ENCODE assay signal across 10 mouse cellular contexts in genomic region chr9:80333466-80333865, GRCm38 (mm10).
DNase-seq lines count a peak whose midpoint lies in the region; ATAC-seq and TF ChIP-seq lines count a peak whose summit lies in the region.
"Had no signal": no experiment of that assay in that cellular context is flagged by ENCODE, and none has a peak within 500 bp of the region (broad histone marks: within the 10 kb centered on the region; RNA-seq: fewer than 3 reads in every experiment).

No protein-coding gene starts in this region.

- TF ChIP-seq CTCF in forebrain, postnatal 0 days (IDR thresholded peaks at IDR 0.05; ENCODE audit: low read depth): no peak
- TF ChIP-seq CTCF in layer of hippocampus, adult 2 months (conservative IDR thresholded peaks at IDR 0.05): no peak
- no peak for TF ChIP-seq CTCF in brain, embryonic 14.5 days (IDR thresholded peaks at IDR 0.05; ENCODE audit: borderline replicate concordance, extremely low read depth, insufficient read depth, insufficient read length)

- H3K9ac ChIP-seq in forebrain, postnatal 0 days: no peak overlapping the region
- H3K9ac ChIP-seq in forebrain, embryonic 16.5 days (replicated peaks; ENCODE audit: low read depth, low read length): no peak overlapping the region
- no peak overlapping the region for H3K9ac ChIP-seq in limb, embryonic 13.5 days

- H3K27me3 ChIP-seq in forebrain, postnatal 0 days (ENCODE audit: insufficient read depth, low read length): no peaks in the 10 kb centered on the region
- H3K27me3 ChIP-seq in forebrain, embryonic 16.5 days (replicated peaks; ENCODE audit: control insufficient read depth, insufficient read depth, low read length): no peaks in the 10 kb centered on the region
- 0 out of 2 replicates have a peak, but pooled peaks cover 2% of the 10 kb centered on the region for H3K27me3 ChIP-seq in limb, embryonic 13.5 days

- 23% methylated on average over 8 of the region's 8 CpGs for WGBS in forebrain, postnatal 0 days
- 24% methylated on average over 8 of the region's 8 CpGs for WGBS in forebrain, embryonic 16.5 days
- 33% methylated on average over 8 of the region's 8 CpGs for whole genome bisulfite sequencing in limb, embryonic 13.5 days

- no peak overlapping the region for H3K27ac ChIP-seq in forebrain, postnatal 0 days (ENCODE audit: low read depth, low read length)
- no peak overlapping the region for H3K27ac ChIP-seq in forebrain, embryonic 16.5 days (ENCODE audit: low read length)
- H3K27ac ChIP-seq in layer of hippocampus, adult 2 months: no peak overlapping the region
- H3K27ac ChIP-seq in limb, embryonic 13.5 days: no peak overlapping the region

- H3K9me3 ChIP-seq in forebrain, postnatal 0 days (ENCODE audit: low read length): no peaks in the 10 kb centered on the region
- H3K9me3 ChIP-seq in forebrain, embryonic 16.5 days (ENCODE audit: control insufficient read depth, low read length): no peaks in the 10 kb centered on the region
- H3K9me3 ChIP-seq in limb, embryonic 13.5 days: no peaks in the 10 kb centered on the region

- ATAC-seq in forebrain, postnatal 0 days: no peak
- ATAC-seq in forebrain, embryonic 16.5 days: no peak
- ATAC-seq in limb, embryonic 13.5 days (ENCODE audit: low FRiP score, low read depth): peak; percentile 20; the same call in 1 of the 2 replicates
- ATAC-seq in megakaryocyte-erythroid progenitor cell, adult 5-6 weeks (replicated peaks; ENCODE audit: low FRiP score, low TSS enrichment, poor library complexity, severe bottlenecking): no peak
- ATAC-seq: CD4-positive, CD25-positive, alpha-beta regulatory T cell, adult 4 months had no signal

- TF ChIP-seq POLR2A in brain, embryonic 14.5 days (IDR thresholded peaks at IDR 0.05; ENCODE audit: borderline replicate concordance, extremely low read depth, insufficient read depth, insufficient read length, poor library complexity, severe bottlenecking): no peak

- 0 out of 2 replicates have a peak, but pooled peaks cover 3% of the 10 kb centered on the region for H3K4me1 ChIP-seq in forebrain, postnatal 0 days (ENCODE audit: insufficient read depth)
- peaks cover 7% of the 10 kb centered on the region; the same call in 1 of the 2 replicates for H3K4me1 ChIP-seq in forebrain, embryonic 16.5 days (replicated peaks; ENCODE audit: control insufficient read depth, insufficient read depth, low read length)
- H3K4me1 ChIP-seq in limb, embryonic 13.5 days: peaks cover 9% of the 10 kb centered on the region

- no peaks in the 10 kb centered on the region for H3K36me3 ChIP-seq in forebrain, postnatal 0 days (ENCODE audit: insufficient read depth)
- no peaks in the 10 kb centered on the region for H3K36me3 ChIP-seq in forebrain, embryonic 16.5 days (ENCODE audit: control insufficient read depth, insufficient read depth)
- no peaks in the 10 kb centered on the region for H3K36me3 ChIP-seq in limb, embryonic 13.5 days

- H3K4me3 ChIP-seq in forebrain, postnatal 0 days (ENCODE audit: low read depth, low read length): no peak overlapping the region
- H3K4me3 ChIP-seq in forebrain, embryonic 16.5 days (replicated peaks; ENCODE audit: low read length): no peak overlapping the region
- H3K4me3 ChIP-seq in layer of hippocampus, adult 2 months: peak overlapping the region; percentile 35
- H3K4me3 ChIP-seq in limb, embryonic 13.5 days: no peak overlapping the region

- no peak overlapping the region for H3K4me2 ChIP-seq in forebrain, postnatal 0 days (ENCODE audit: low read depth)
- H3K4me2 ChIP-seq in forebrain, embryonic 16.5 days (ENCODE audit: low read length): no peak overlapping the region
- peak overlapping the region; percentile 24 for H3K4me2 ChIP-seq in limb, embryonic 13.5 days (replicated peaks)
- H3K4me2 ChIP-seq: liver, embryonic 11.5 days had no signal

- DNase-seq in forebrain, postnatal 0 days: peak; percentile 10
- DNase-seq in layer of hippocampus, adult 2 months (ENCODE audit: low spot score in 2 of 2): no peak
- DNase-seq in layer of hippocampus, postnatal 25 days (ENCODE audit: extremely low spot score in 1 of 2, low spot score in 1 of 2): no peak
- DNase-seq in brain, embryonic 14.5 days (ENCODE audit: low read depth): peak; percentile 60
- DNase-seq: gastrocnemius, postnatal 36 days had no signal

Comparison
In these comparisons a context has a peak if more than half of its experiments do, and no peak if none do; other contexts are left out.
1. DNase-seq: peak in forebrain, postnatal 0 days (single experiment) and brain, embryonic 14.5 days (single experiment); none in layer of hippocampus, adult 2 months (0 of 2) and layer of hippocampus, postnatal 25 days (0 of 2).